Mouse (Mus musculus): Measurements from ENCODE around the gene Tuba8.
A peak's percentile ranks its signal among the peaks of the same experiment; 100 is the strongest.

The Tuba8 gene

GRCm38 (mm10) chr6:121194956-121195731 is 15.4 kb upstream of the Tuba8 start:
- no peak for DNase-seq (ENCODE audit: low spot score in 2 of 2)

- DNase-seq (ENCODE audit: low spot score in 2 of 2), result no peak
Observed at GRCm38 (mm10) chr6:121197807-121198365, 12.6 kb upstream of the Tuba8 start.

GRCm38 (mm10) chr6:121200458-121200857 is 10.0 kb upstream of the Tuba8 start:
- no peak for DNase-seq (ENCODE audit: low spot score in 2 of 2)

GRCm38 (mm10) chr6:121202026-121202425 is 8.5 kb upstream of the Tuba8 start:
- DNase-seq (ENCODE audit: low spot score in 2 of 2), result no peak

- no peak for DNase-seq (ENCODE audit: low spot score in 2 of 2)
Observed at GRCm38 (mm10) chr6:121206481-121206880, 4.0 kb upstream of the Tuba8 start.

- no peak for DNase-seq (ENCODE audit: low spot score in 2 of 2)
Observed at GRCm38 (mm10) chr6:121209584-121209983, 912 bp upstream of the Tuba8 start.

- no peak for DNase-seq (ENCODE audit: low spot score in 2 of 2)
Observed at GRCm38 (mm10) chr6:121210926-121211289, 412 bp downstream of the Tuba8 start.

- DNase-seq (ENCODE audit: low spot score in 2 of 2), result no peak
Observed at GRCm38 (mm10) chr6:121211743-121212142, 1.2 kb downstream of the Tuba8 start.

- no peak for DNase-seq (ENCODE audit: low spot score in 2 of 2)
Observed at GRCm38 (mm10) chr6:121212988-121213387, 2.5 kb downstream of the Tuba8 start.

- no peak for DNase-seq (ENCODE audit: low spot score in 2 of 2)
Observed at GRCm38 (mm10) chr6:121214221-121214620, 3.7 kb downstream of the Tuba8 start.

GRCm38 (mm10) chr6:121214667-121215330 is 4.3 kb downstream of the Tuba8 start:
- DNase-seq (ENCODE audit: low spot score in 2 of 2), result peak in 1 of 2 experiments; percentile 20

GRCm38 (mm10) chr6:121215336-121215735 is 4.8 kb downstream of the Tuba8 start:
- no peak for DNase-seq (ENCODE audit: low spot score in 2 of 2)

GRCm38 (mm10) chr6:121215896-121216295 is 5.4 kb downstream of the Tuba8 start:
- DNase-seq (ENCODE audit: low spot score in 2 of 2), result no peak

- DNase-seq (ENCODE audit: low spot score in 2 of 2), result no peak
Observed at GRCm38 (mm10) chr6:121216589-121217255, 6.2 kb downstream of the Tuba8 start.

- no peak for DNase-seq (ENCODE audit: low spot score in 2 of 2)
Observed at GRCm38 (mm10) chr6:121218002-121218401, 7.5 kb downstream of the Tuba8 start.

- DNase-seq (ENCODE audit: low spot score in 2 of 2), result no peak
Observed at GRCm38 (mm10) chr6:121219406-121219805, 8.9 kb downstream of the Tuba8 start.

GRCm38 (mm10) chr6:121220181-121220580 is 9.7 kb downstream of the Tuba8 start:
- no peak for DNase-seq (ENCODE audit: low spot score in 2 of 2)

- no peak for DNase-seq (ENCODE audit: low spot score in 2 of 2)
Observed at GRCm38 (mm10) chr6:121221876-121222597, 11.5 kb downstream of the Tuba8 start.

- no peak for DNase-seq (ENCODE audit: low spot score in 2 of 2)
Observed at GRCm38 (mm10) chr6:121223001-121223400, 12.5 kb downstream of the Tuba8 start.

GRCm38 (mm10) chr6:121224067-121224466 is 13.6 kb downstream of the Tuba8 start:
- DNase-seq (ENCODE audit: low spot score in 2 of 2), result no peak

GRCm38 (mm10) chr6:121224993-121225392 is 14.5 kb downstream of the Tuba8 start:
- DNase-seq (ENCODE audit: low spot score in 2 of 2), result no peak

GRCm38 (mm10) chr6:121226043-121226442 is 15.5 kb downstream of the Tuba8 start:
- no peak for DNase-seq (ENCODE audit: low spot score in 2 of 2)

All from spleen, postnatal 4 days (tissue).